Mouse (Mus musculus) activated CD4-positive, CD25-positive, alpha-beta regulatory T cell (primary cell): ENCODE results near the gene Nav1. TPM values are rescaled to one million over a fixed set of nuclear protein-coding genes. Genes with fewer than 3 reads are reported as not detected.

Experiments used
- polyA plus RNA-seq, 2 experiments: library from polyadenylated mRNA; unstranded; fragments of 100-300 nt; shearing (Covaris generic); gene quantifications; one replicate each; pipeline ENCODE4 v1.2.1; 2017

Gene Nav1
- under 1 TPM; 0.13 to 0.29 TPM for polyA plus RNA-seq

DNA sequence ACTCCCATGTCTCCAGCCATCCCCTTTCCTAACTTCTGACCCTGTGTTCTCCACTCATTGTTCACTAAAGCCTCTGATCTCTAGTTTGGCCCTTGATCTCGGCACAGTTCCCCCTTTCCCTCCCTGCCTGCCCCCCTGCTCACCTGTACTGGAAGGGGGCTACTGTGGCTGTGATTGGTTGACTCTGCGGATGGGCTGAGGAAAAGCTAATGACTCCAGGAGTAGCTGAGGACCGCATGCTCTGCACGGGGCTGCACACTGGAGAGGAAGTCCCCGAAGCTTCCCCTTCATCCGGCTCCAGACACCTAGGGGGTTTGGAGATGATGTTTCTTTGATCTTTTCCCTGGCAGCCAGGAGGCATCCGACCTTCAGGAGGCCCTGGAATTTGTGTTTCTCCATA, at the start of gene Nav1:
TSS of gene Nav1 (minus strand) at position 277 of the 400 bp plus-strand sequence.

GRCm38 (mm10) chr1:135429901-135430668, 177.0 kb downstream of the Nav1 start, which contains the start of gene Ipo9:
Ipo9 (minus strand) TSS chr1:135430499.

Other genes starting within 250 kb of the Nav1 start
- under 1 TPM; 0.23 to 0.37 TPM for gene Shisa4, start 232.1 kb downstream of the Nav1 start, polyA plus RNA-seq
- 10 to 100 TPM; 50.9 to 53.3 TPM for gene Ipo9, start 176.8 kb downstream of the Nav1 start, polyA plus RNA-seq
- 10 to 100 TPM; 75.1 to 95.9 TPM for gene Csrp1, start 112.8 kb upstream of the Nav1 start, polyA plus RNA-seq
- gene Phlda3, start 158.8 kb upstream of the Nav1 start, polyA plus RNA-seq = 1 to 10 TPM; 5.7 to 5.9 TPM
- gene Tnni1, start 172.1 kb upstream of the Nav1 start, polyA plus RNA-seq = under 1 TPM; 0.39 to 0.42 TPM
- 10 to 100 TPM; 25.5 to 26.0 TPM for gene Lad1, start 211.3 kb upstream of the Nav1 start, polyA plus RNA-seq
- gene Tnnt2, start 229.1 kb upstream of the Nav1 start, polyA plus RNA-seq = 1 to 10 TPM in 1 of 2 experiments, under 1 TPM in 1; 0.28 to 1.2 TPM